Mouse (Mus musculus): ENCODE results near the gene Ankrd13b.
"Not testable (repeated sequence)": the region's sequence is repeated elsewhere in the genome, so short reads cannot be mapped to it uniquely, and the experiment has no call there.

Ankrd13b gene

GRCm38 (mm10) chr11:77489591-77490235, at the start of gene Ankrd13b:
Gene Ankrd13b, minus strand, starts transcription at chr11:77489678.
- DNase-seq: peak; percentile 89

GRCm38 (mm10) chr11:77532202-77532846, 42.8 kb upstream of the Ankrd13b start:
- DNase-seq: no peak

- no peak for DNase-seq
Observed at GRCm38 (mm10) chr11:77530862-77531261, 41.4 kb upstream of the Ankrd13b start.

- DNase-seq: no peak
Observed at GRCm38 (mm10) chr11:77529644-77530043, 40.2 kb upstream of the Ankrd13b start.

- not testable (repeated sequence) for DNase-seq
Observed at GRCm38 (mm10) chr11:77528420-77528819, 38.9 kb upstream of the Ankrd13b start.

- no peak for DNase-seq
Observed at GRCm38 (mm10) chr11:77525804-77526486, 36.5 kb upstream of the Ankrd13b start.

GRCm38 (mm10) chr11:77520601-77521529, 31.4 kb upstream of the Ankrd13b start:
- peak; percentile 38 for DNase-seq

GRCm38 (mm10) chr11:77519043-77519442, 29.6 kb upstream of the Ankrd13b start, which contains the start of gene Gm10392:
Gene Gm10392, minus strand, starts transcription at chr11:77519198.
- DNase-seq: peak; percentile 41

GRCm38 (mm10) chr11:77518051-77518798, 28.7 kb upstream of the Ankrd13b start:
- DNase-seq: no peak

GRCm38 (mm10) chr11:77516553-77517425, 27.3 kb upstream of the Ankrd13b start:
- DNase-seq: no peak

- DNase-seq: peak; percentile 51
Observed at GRCm38 (mm10) chr11:77515637-77516552, 26.4 kb upstream of the Ankrd13b start, which contains the start of gene Trp53i13. Gene Trp53i13, minus strand, starts transcription at chr11:77515980.

- DNase-seq: peak; percentile 90
Observed at GRCm38 (mm10) chr11:77514832-77515636, 25.6 kb upstream of the Ankrd13b start, which contains the start of gene Abhd15. Gene Abhd15, plus strand, starts transcription at chr11:77515121.

GRCm38 (mm10) chr11:77514281-77514831, 24.9 kb upstream of the Ankrd13b start:
- DNase-seq: peak; percentile 37

GRCm38 (mm10) chr11:77513811-77514170, 24.3 kb upstream of the Ankrd13b start:
- DNase-seq: peak; percentile 39

- peak; percentile 95 for DNase-seq
Observed at GRCm38 (mm10) chr11:77512891-77513810, 23.7 kb upstream of the Ankrd13b start.

GRCm38 (mm10) chr11:77511336-77511735, 21.9 kb upstream of the Ankrd13b start:
- no peak for DNase-seq
